Mouse (Mus musculus) midbrain, embryonic 10.5 days (tissue): ENCODE results near the gene Gm45711. TPM values are rescaled to one million over a fixed set of nuclear protein-coding genes. Genes with fewer than 3 reads are reported as not detected.

Experiments
- DNase-seq: peaks from one replicate; pipeline ENCODE4 v3.0.0-alpha.2; 2017; ENCODE audit warnings: low spot score
- H3K27ac ChIP-seq: fragments of 300-500 bp; sonication (generic); replicated peaks from 2 replicates; pipeline ENCODE4 v1.5.1; 2016; ENCODE audit warnings: mild to moderate bottlenecking
- H3K27me3 ChIP-seq: fragments of 300-500 bp; sonication (generic); 2 replicates; pipeline ENCODE4 v1.6.1; 2016; ENCODE audit warnings: low read depth, mild to moderate bottlenecking; ENCODE audit not compliant: poor library complexity, severe bottlenecking
- H3K36me3 ChIP-seq: fragments of 300-500 bp; sonication (generic); 2 replicates; pipeline ENCODE4 v1.6.1; 2016; ENCODE audit warnings: mild to moderate bottlenecking, moderate library complexity
- H3K4me1 ChIP-seq: fragments of 300-500 bp; sonication (generic); 2 replicates; pipeline ENCODE4 v1.6.1; 2016
- H3K4me3 ChIP-seq: fragments of 300-500 bp; sonication (generic); 2 replicates; pipeline ENCODE4 v1.5.1; 2016; ENCODE audit warnings: mild to moderate bottlenecking, moderate library complexity
- H3K9me3 ChIP-seq: fragments of 300-500 bp; sonication (generic); replicated peaks from 2 replicates; pipeline ENCODE4 v1.6.1; 2016; ENCODE audit warnings: mild to moderate bottlenecking
- WGBS: fragments of 180-500 bp; shearing (Covaris S2); methylation state at CpG from one replicate; pipeline ENCODE4 v1.1.7; 2016; 5-methylcytosine and 5-hydroxymethylcytosine counted together
- polyA plus RNA-seq: library from polyadenylated mRNA; unstranded; fragments of >200 nt; fragmentation: Nextera tagmentation; extraction: Ambion mirVana; gene quantifications from 2 replicates; pipeline ENCODE4 v1.2.1, GENCODE M21; 2016

Gene Gm45711
- polyA plus RNA-seq, 1 experiment from 2014 or later: not detected

GRCm38 (mm10) chr8:104249442-104249996 is 60.4 kb downstream of the Gm45711 start:
- 87% methylated on average over 7 of the region's 7 CpGs for WGBS
- H3K27me3 ChIP-seq: no peaks in the 10 kb centered on the region
- no peaks in the 10 kb centered on the region; the same call in 1 of the 2 replicates for H3K36me3 ChIP-seq
- no peak overlapping the region for H3K27ac ChIP-seq
- no peak for DNase-seq
- no peaks in the 10 kb centered on the region for H3K9me3 ChIP-seq
- H3K4me1 ChIP-seq: peaks cover 33% of the 10 kb centered on the region
- no peak overlapping the region for H3K4me3 ChIP-seq

- H3K27ac ChIP-seq: peak within 1 kb of the TSS; percentile 88
- WGBS: under 1% methylated on average over 28 of the region's 28 CpGs
- no peaks in the 10 kb centered on the region for H3K27me3 ChIP-seq
- peaks cover 33% of the 10 kb centered on the region for H3K4me1 ChIP-seq
- no peaks in the 10 kb centered on the region for H3K9me3 ChIP-seq
- peak within 1 kb of the TSS; percentile 95 for H3K4me3 ChIP-seq
- peaks cover 4% of the 10 kb centered on the region for H3K36me3 ChIP-seq
- peak; percentile 84 for DNase-seq
Measured at GRCm38 (mm10) chr8:104248276-104248675, 61.6 kb downstream of the Gm45711 start, which contains the start of gene Tk2. Gene Tk2 (minus strand): TSS chr8:104248558.

GRCm38 (mm10) chr8:104247908-104248275 is 62.0 kb downstream of the Gm45711 start:
- H3K4me3 ChIP-seq: peak overlapping the region; percentile 95
- peaks cover 33% of the 10 kb centered on the region for H3K4me1 ChIP-seq
- no peaks in the 10 kb centered on the region for H3K9me3 ChIP-seq
- WGBS: 2% methylated on average over 11 of the region's 11 CpGs
- peaks cover 8% of the 10 kb centered on the region for H3K36me3 ChIP-seq
- no peak for DNase-seq
- H3K27ac ChIP-seq: peak overlapping the region; percentile 88
- no peaks in the 10 kb centered on the region for H3K27me3 ChIP-seq

- Histone ChIP-seq H3K27me3 (no peaks in the 10 kb centered on the region), H3K4me3 (peak overlapping the region; percentile 95), H3K4me1 (peaks cover 33% of the 10 kb centered on the region), H3K9me3 (no peaks in the 10 kb centered on the region), H3K36me3 (peaks cover 14% of the 10 kb centered on the region), H3K27ac (no peak overlapping the region)
- 75% methylated on average over 22 of the region's 22 CpGs for WGBS
- DNase-seq: no peak
Measured at GRCm38 (mm10) chr8:104247054-104247907, 62.6 kb downstream of the Gm45711 start.

- DNase-seq: no peak
- Histone ChIP-seq H3K36me3 (peaks cover 20% of the 10 kb centered on the region), H3K27me3 (no peaks in the 10 kb centered on the region), H3K4me3 (no peak overlapping the region), H3K4me1 (peaks cover 28% of the 10 kb centered on the region), H3K9me3 (no peaks in the 10 kb centered on the region), H3K27ac (no peak overlapping the region)
- WGBS: 88% methylated on average over 4 of the region's 4 CpGs
Measured at GRCm38 (mm10) chr8:104246621-104247020, 63.3 kb downstream of the Gm45711 start.

- Histone ChIP-seq H3K36me3 (peaks cover 65% of the 10 kb centered on the region), H3K9me3 (no peaks in the 10 kb centered on the region), H3K4me3 (no peak overlapping the region), H3K27ac (no peak overlapping the region), H3K4me1 (peaks cover 6% of the 10 kb centered on the region), H3K27me3 (no peaks in the 10 kb centered on the region)
- 90% methylated on average over 12 of the region's 12 CpGs for WGBS
- DNase-seq: no peak
Measured at GRCm38 (mm10) chr8:104242038-104242644, 67.7 kb downstream of the Gm45711 start.

GRCm38 (mm10) chr8:104239418-104239861 is 70.4 kb downstream of the Gm45711 start:
- Histone ChIP-seq H3K36me3 (peaks cover 92% of the 10 kb centered on the region), H3K4me1 (no peaks in the 10 kb centered on the region), H3K27me3 (no peaks in the 10 kb centered on the region), H3K27ac (no peak overlapping the region), H3K4me3 (no peak overlapping the region), H3K9me3 (no peaks in the 10 kb centered on the region)
- no peak for DNase-seq
- WGBS: 93% methylated on average over 10 of the region's 10 CpGs

GRCm38 (mm10) chr8:104234573-104234972 is 75.3 kb downstream of the Gm45711 start:
- no peak for DNase-seq
- H3K36me3 ChIP-seq: peaks cover 99% of the 10 kb centered on the region
- no peaks in the 10 kb centered on the region for H3K4me1 ChIP-seq
- H3K9me3 ChIP-seq: no peaks in the 10 kb centered on the region
- H3K27ac ChIP-seq: no peak overlapping the region
- no peaks in the 10 kb centered on the region for H3K27me3 ChIP-seq
- no peak overlapping the region for H3K4me3 ChIP-seq
- 40% methylated on average over 6 of the region's 6 CpGs for WGBS

- H3K36me3 ChIP-seq: peaks cover 99% of the 10 kb centered on the region
- H3K27ac ChIP-seq: no peak overlapping the region
- H3K4me1 ChIP-seq: no peaks in the 10 kb centered on the region
- no peaks in the 10 kb centered on the region for H3K9me3 ChIP-seq
- no peak overlapping the region for H3K4me3 ChIP-seq
- no peak for DNase-seq
- WGBS: 93% methylated on average over 5 of the region's 5 CpGs
- no peaks in the 10 kb centered on the region for H3K27me3 ChIP-seq
Measured at GRCm38 (mm10) chr8:104232919-104233318, 77.0 kb downstream of the Gm45711 start.

GRCm38 (mm10) chr8:104232039-104232438 is 77.8 kb downstream of the Gm45711 start:
- peaks cover 99% of the 10 kb centered on the region for H3K36me3 ChIP-seq
- H3K27ac ChIP-seq: no peak overlapping the region
- no peak for DNase-seq
- H3K4me3 ChIP-seq: no peak overlapping the region
- WGBS: 97% methylated on average over 4 of the region's 4 CpGs
- H3K4me1 ChIP-seq: no peaks in the 10 kb centered on the region
- H3K27me3 ChIP-seq: no peaks in the 10 kb centered on the region
- H3K9me3 ChIP-seq: no peaks in the 10 kb centered on the region
